Mouse (Mus musculus) bone marrow macrophage, adult 2 months (primary cell): ENCODE results near the gene Sctr.

Source experiments
- CTCF ChIP-seq: IDR thresholded peaks from 2 replicates; pipeline ENCODE4 v1.5.1; 2012; ENCODE audit warnings: low read depth, mild to moderate bottlenecking, low read length, moderate library complexity
- POLR2A ChIP-seq: IDR thresholded peaks from 2 replicates; pipeline ENCODE4 v1.6.1; 2012; ENCODE audit warnings: mild to moderate bottlenecking, low read depth, low read length, borderline replicate concordance

GRCm38 (mm10) chr1:120089180-120089579 lies 82.5 kb downstream of the Sctr start:
- TF ChIP-seq CTCF (no peak), POLR2A (no peak)
